Mouse (Mus musculus): Measurements from ENCODE around the gene Nsrp1.

Gene Nsrp1

GRCm38 (mm10) chr11:77042816-77043215, 35.4 kb downstream of the Nsrp1 start:
- DNase-seq (ENCODE audit: low spot score in 2 of 2) = no peak

GRCm38 (mm10) chr11:77041891-77042290, 36.3 kb downstream of the Nsrp1 start:
- DNase-seq (ENCODE audit: low spot score in 2 of 2) = no peak

GRCm38 (mm10) chr11:77031151-77031934, 46.9 kb downstream of the Nsrp1 start:
- no peak for DNase-seq (ENCODE audit: low spot score in 2 of 2)

- no peak for DNase-seq (ENCODE audit: low spot score in 2 of 2)
Measured at GRCm38 (mm10) chr11:77028157-77028556, 50.1 kb downstream of the Nsrp1 start.

- no peak for DNase-seq (ENCODE audit: low spot score in 2 of 2)
Measured at GRCm38 (mm10) chr11:77026559-77026958, 51.7 kb downstream of the Nsrp1 start.

- DNase-seq (ENCODE audit: low spot score in 2 of 2) = no peak
Measured at GRCm38 (mm10) chr11:77021749-77022396, 56.4 kb downstream of the Nsrp1 start.

GRCm38 (mm10) chr11:77019539-77019938, 58.7 kb downstream of the Nsrp1 start:
- no peak for DNase-seq (ENCODE audit: low spot score in 2 of 2)

GRCm38 (mm10) chr11:77018046-77018445, 60.2 kb downstream of the Nsrp1 start:
- DNase-seq (ENCODE audit: low spot score in 2 of 2) = no peak

GRCm38 (mm10) chr11:77010762-77011475, 67.3 kb downstream of the Nsrp1 start:
- no peak for DNase-seq (ENCODE audit: low spot score in 2 of 2)

- no peak for DNase-seq (ENCODE audit: low spot score in 2 of 2)
Measured at GRCm38 (mm10) chr11:77009069-77010025, 68.9 kb downstream of the Nsrp1 start.

GRCm38 (mm10) chr11:77006616-77007015, 71.6 kb downstream of the Nsrp1 start:
- DNase-seq (ENCODE audit: low spot score in 2 of 2) = no peak

- DNase-seq (ENCODE audit: low spot score in 2 of 2) = no peak
Measured at GRCm38 (mm10) chr11:77005881-77006280, 72.4 kb downstream of the Nsrp1 start.

- no peak for DNase-seq (ENCODE audit: low spot score in 2 of 2)
Measured at GRCm38 (mm10) chr11:77002361-77002760, 75.9 kb downstream of the Nsrp1 start.

- DNase-seq (ENCODE audit: low spot score in 2 of 2) = no peak
Measured at GRCm38 (mm10) chr11:77000741-77001140, 77.5 kb downstream of the Nsrp1 start.

GRCm38 (mm10) chr11:76998705-76999226, 79.5 kb downstream of the Nsrp1 start:
- DNase-seq (ENCODE audit: low spot score in 2 of 2) = no peak

- DNase-seq (ENCODE audit: low spot score in 2 of 2) = no peak
Measured at GRCm38 (mm10) chr11:76997916-76998704, 80.1 kb downstream of the Nsrp1 start, which contains the start of gene Slc6a4. Gene Slc6a4 (plus strand): TSS chr11:76998603.

GRCm38 (mm10) chr11:76997305-76997704, 80.9 kb downstream of the Nsrp1 start:
- DNase-seq (ENCODE audit: low spot score in 2 of 2) = peak; percentile 52 to 55

- no peak for DNase-seq (ENCODE audit: low spot score in 2 of 2)
Measured at GRCm38 (mm10) chr11:76995966-76996672, 82.1 kb downstream of the Nsrp1 start.
